In genomic region chr6:28562323-28563044, GRCm38 (mm10) we compare ENCODE assay signal across 19 mouse cellular contexts.
DNase-seq lines count a peak whose midpoint lies in the region; ATAC-seq and TF ChIP-seq lines count a peak whose summit lies in the region.
"Had no signal": no experiment of that assay in that cellular context is flagged by ENCODE, and none has a peak within 500 bp of the region (broad histone marks: within the 10 kb centered on the region; RNA-seq: fewer than 3 reads in every experiment).

No protein-coding gene starts in this region.

- H3K4me1 ChIP-seq in lung, postnatal 0 days (ENCODE audit: insufficient read depth, low read depth, low read length), result no peaks in the 10 kb centered on the region
- H3K4me1 ChIP-seq: embryonic facial prominence, embryonic 10.5 days; heart, embryonic 10.5 days; hindbrain, embryonic 15.5 days; liver, embryonic 13.5 days had no signal

- no peak for TF ChIP-seq EP300 in lung, postnatal 0 days (IDR thresholded peaks at IDR 0.05)

- H3K4me3 ChIP-seq in lung, postnatal 0 days (ENCODE audit: low read depth, low read length), result no peak overlapping the region
- H3K4me3 ChIP-seq: embryonic facial prominence, embryonic 10.5 days; forebrain, embryonic 15.5 days; heart, embryonic 10.5 days; hindbrain, embryonic 15.5 days; liver, embryonic 13.5 days had no signal

- DNase-seq in kidney, adult 11 months, result peak; percentile 49
- DNase-seq in kidney, postnatal 10 days, result no peak
- no peak for DNase-seq in lung, postnatal 0 days (ENCODE audit: low spot score)
- DNase-seq in lung, postnatal 25 days (ENCODE audit: low spot score), result no peak
- DNase-seq in kidney, postnatal 14 days, result peak; percentile 26
- no peak for DNase-seq in heart, adult 18-20 months
- no peak for DNase-seq in frontal cortex, postnatal 14 days (ENCODE audit: low spot score in 2 of 2)
- DNase-seq: adrenal gland, postnatal 25 days; cerebellum, adult 9-10 months; heart, postnatal 4 days; liver, embryonic 13.5 days; lung, adult 2 months; lung, postnatal 4 days; midbrain, embryonic 14.5 days had no signal

- H3K27ac ChIP-seq in lung, postnatal 0 days (ENCODE audit: low read length), result no peak overlapping the region
- H3K27ac ChIP-seq: embryonic facial prominence, embryonic 10.5 days; forebrain, embryonic 15.5 days; heart, embryonic 10.5 days; hindbrain, embryonic 15.5 days; liver, embryonic 13.5 days had no signal

- no peaks in the 10 kb centered on the region for H3K27me3 ChIP-seq in lung, postnatal 0 days (replicated peaks; ENCODE audit: insufficient read depth, low read length)
- H3K27me3 ChIP-seq: forebrain, embryonic 15.5 days; hindbrain, embryonic 15.5 days; liver, embryonic 13.5 days had no signal

- H3K9me3 ChIP-seq in lung, postnatal 0 days (ENCODE audit: low read length), result no peaks in the 10 kb centered on the region
- H3K9me3 ChIP-seq: embryonic facial prominence, embryonic 10.5 days; forebrain, embryonic 15.5 days; heart, embryonic 10.5 days; hindbrain, embryonic 15.5 days; liver, embryonic 13.5 days had no signal

- 0 out of 2 replicates have a peak, but pooled peaks cover 7% of the 10 kb centered on the region for H3K36me3 ChIP-seq in lung, postnatal 0 days (ENCODE audit: insufficient read depth, low read length)
- H3K36me3 ChIP-seq: forebrain, embryonic 15.5 days; hindbrain, embryonic 15.5 days had no signal

- no peak for ATAC-seq in lung, postnatal 0 days
- no peak for ATAC-seq in CD4-positive, CD25-positive, alpha-beta regulatory T cell, adult 4 months
- ATAC-seq: forebrain, embryonic 15.5 days had no signal

- H3K9ac ChIP-seq in lung, postnatal 0 days (replicated peaks; ENCODE audit: low read depth), result no peak overlapping the region
- H3K9ac ChIP-seq: forebrain, embryonic 15.5 days; hindbrain, embryonic 15.5 days; liver, embryonic 13.5 days had no signal

- no peak overlapping the region for H3K4me2 ChIP-seq in lung, postnatal 0 days (replicated peaks; ENCODE audit: low read depth, low read length)
- H3K4me2 ChIP-seq: forebrain, embryonic 15.5 days; hindbrain, embryonic 15.5 days; liver, embryonic 13.5 days had no signal

- 69% methylated on average over 4 of the region's 4 CpGs for WGBS in lung, postnatal 0 days

- TF ChIP-seq CTCF in lung, postnatal 0 days (IDR thresholded peaks at IDR 0.05), result 0 out of 2 replicates have a peak, but pooled peaks have one; percentile 5

Comparison
In these comparisons a context has a peak if more than half of its experiments do, and no peak if none do; other contexts are left out.
1. DNase-seq: peak in kidney, adult 11 months (single experiment) and kidney, postnatal 14 days (single experiment); none in kidney, postnatal 10 days (single experiment), lung, postnatal 0 days (single experiment), lung, postnatal 25 days (single experiment), heart, adult 18-20 months (0 of 2) and frontal cortex, postnatal 14 days (0 of 2).